Mouse (Mus musculus): ENCODE results near the gene Coq7. TPM values are rescaled to one million over a fixed set of nuclear protein-coding genes. Genes with fewer than 3 reads are reported as not detected.

The Coq7 gene
- 29.2 and 41.4 TPM in 2 replicates for polyA plus RNA-seq (2012; rRNA removed)

DNA sequence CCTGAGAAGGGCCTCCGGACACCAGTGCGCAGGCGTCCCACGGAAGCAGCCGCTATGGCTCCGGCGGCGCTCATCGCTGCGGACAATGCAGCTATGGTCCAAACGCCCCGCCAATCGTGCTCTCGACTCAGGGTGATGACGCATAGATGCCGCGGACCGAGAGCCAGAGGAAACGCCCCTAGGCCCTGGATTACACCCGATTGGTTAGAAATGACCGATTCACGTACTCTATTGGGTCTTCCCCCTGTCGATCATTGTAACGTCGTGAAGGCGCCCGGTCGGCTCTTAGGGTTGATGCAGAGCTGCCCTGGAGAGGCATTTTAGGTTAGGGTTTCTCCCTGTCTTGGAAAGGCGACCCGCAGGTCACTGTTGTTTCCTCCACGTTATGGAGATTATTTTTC is at the start of gene Coq7:
TSS of gene Coq7 (minus strand) at position 179 of the 401 bp plus-strand sequence.
- H3K4me1 ChIP-seq (ENCODE audit: control insufficient read depth, insufficient read depth, low read length): no peaks in the 10 kb centered on the region

DNA sequence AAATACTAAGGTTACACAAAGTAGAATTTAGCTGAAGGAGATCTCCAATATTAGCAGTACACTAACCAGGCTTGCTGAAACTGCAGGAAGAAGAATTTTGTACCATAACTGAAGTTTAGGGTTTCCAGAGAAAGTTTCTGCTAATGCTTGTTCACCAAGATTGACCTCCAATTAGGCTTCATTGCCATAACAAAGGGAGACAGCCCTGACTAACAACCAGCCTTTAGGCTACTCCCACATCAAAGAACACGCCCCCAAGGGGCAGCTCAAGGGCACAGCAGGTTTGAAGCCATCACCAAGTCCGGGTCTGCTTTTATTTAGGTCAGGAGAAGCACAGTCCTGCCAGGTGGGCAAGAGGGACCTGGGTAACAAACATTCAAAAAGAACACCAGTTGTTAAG is 46.8 kb upstream of the Coq7 start:
- Histone ChIP-seq H3K4me3 (replicated peaks; ENCODE audit: extremely low read depth, low read depth, low read length) (no peak overlapping the region), H3K4me1 (ENCODE audit: control insufficient read depth, insufficient read depth, low read length) (no peaks in the 10 kb centered on the region)
- 74% methylated on average over 2 of the region's 2 CpGs for WGBS
- TF ChIP-seq CTCF (IDR thresholded peaks at IDR 0.05; ENCODE audit: insufficient read depth, low read length): no peak
- no peak for TF ChIP-seq POLR2A (IDR thresholded peaks at IDR 0.05; ENCODE audit: borderline replicate concordance, extremely low read depth, low read depth, low read length)
- DNase-seq: no peak

More for the DNA sequence above, at the start of gene Coq7:
- TF ChIP-seq POLR2A (IDR thresholded peaks at IDR 0.05; ENCODE audit: borderline replicate concordance, extremely low read depth, low read depth, low read length): peak; percentile 69; the same call in 1 of the 2 replicates
- TF ChIP-seq CTCF (IDR thresholded peaks at IDR 0.05; ENCODE audit: insufficient read depth, low read length): no peak
- H3K4me3 ChIP-seq (replicated peaks; ENCODE audit: extremely low read depth, low read depth, low read length): peak within 1 kb of the TSS; percentile 93
- WGBS: under 1% methylated on average over 31 of the region's 31 CpGs
- DNase-seq: peak; percentile 94

DNA sequence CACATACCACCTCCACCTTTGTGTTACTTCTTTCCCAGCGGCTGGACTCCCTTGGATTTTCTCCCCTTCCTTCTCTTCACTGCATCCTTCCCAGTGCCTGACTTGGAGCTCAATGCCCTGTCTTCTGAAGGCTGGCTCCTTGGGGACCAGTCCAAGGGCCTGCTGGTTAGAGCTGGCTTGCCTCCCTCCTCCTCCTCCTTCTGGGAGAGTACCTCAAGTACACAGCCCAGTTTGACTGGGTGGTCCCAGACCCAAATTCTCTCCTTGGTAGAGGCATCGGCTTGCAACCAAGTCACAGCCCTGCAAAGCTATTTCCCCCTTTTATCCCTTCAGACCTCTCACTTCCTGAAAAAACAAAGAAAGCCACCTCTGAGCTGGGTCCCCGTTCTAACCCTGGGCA is 45.1 kb upstream of the Coq7 start:
- no peaks in the 10 kb centered on the region for H3K4me1 ChIP-seq (ENCODE audit: control insufficient read depth, insufficient read depth, low read length)
- TF ChIP-seq CTCF (IDR thresholded peaks at IDR 0.05; ENCODE audit: insufficient read depth, low read length) (no peak), POLR2A (IDR thresholded peaks at IDR 0.05; ENCODE audit: borderline replicate concordance, extremely low read depth, low read depth, low read length) (no peak)
- no peak for DNase-seq
- 50% methylated on average over 3 of the region's 3 CpGs for WGBS
- no peak overlapping the region for H3K4me3 ChIP-seq (replicated peaks; ENCODE audit: extremely low read depth, low read depth, low read length)

DNA sequence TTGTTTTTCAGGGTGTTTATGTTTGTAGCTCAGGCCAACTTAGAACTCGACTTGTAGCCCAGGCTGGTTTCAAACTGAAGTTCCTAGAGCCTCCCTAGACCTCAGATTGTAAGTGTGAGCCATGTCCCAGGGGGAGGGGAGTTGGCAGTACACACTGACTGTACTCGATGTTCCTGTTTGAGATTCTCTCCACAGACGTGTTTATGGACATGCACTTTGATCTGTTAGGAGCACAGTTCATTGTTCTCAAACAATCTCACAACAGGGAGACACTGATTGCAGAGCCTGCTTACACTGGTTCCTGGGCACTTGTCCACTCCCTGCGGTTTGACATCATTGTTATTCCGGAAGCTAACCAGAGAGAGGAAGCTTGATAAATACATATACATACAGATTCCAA is 38.9 kb upstream of the Coq7 start:
- H3K4me1 ChIP-seq (ENCODE audit: control insufficient read depth, insufficient read depth, low read length): no peaks in the 10 kb centered on the region
- 40% methylated on average over 5 of the region's 5 CpGs for WGBS
- no peak for DNase-seq
- no peak for TF ChIP-seq CTCF (IDR thresholded peaks at IDR 0.05; ENCODE audit: insufficient read depth, low read length)
- TF ChIP-seq POLR2A (IDR thresholded peaks at IDR 0.05; ENCODE audit: borderline replicate concordance, extremely low read depth, low read depth, low read length): no peak
- H3K4me3 ChIP-seq (replicated peaks; ENCODE audit: extremely low read depth, low read depth, low read length): no peak overlapping the region

DNA sequence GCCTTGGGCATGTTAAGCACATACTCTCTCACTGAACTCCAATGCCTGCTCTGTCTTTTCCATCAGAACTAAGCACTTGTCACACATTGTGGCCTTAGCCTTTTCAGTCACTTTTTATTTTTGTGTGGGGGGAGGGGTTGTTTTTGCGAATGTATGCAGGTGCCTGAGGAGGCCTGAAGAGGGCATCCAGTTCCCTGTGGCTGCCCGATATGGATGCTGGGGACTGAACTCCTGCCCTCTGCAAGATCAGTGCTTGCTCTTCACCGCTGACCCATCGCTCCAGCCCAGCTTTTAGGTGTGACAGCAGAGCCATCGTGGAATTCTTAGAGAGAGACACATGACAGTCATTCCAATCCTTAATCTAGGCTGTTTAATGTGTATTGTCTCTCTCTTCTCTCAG is 38.2 kb upstream of the Coq7 start:
- no peak for DNase-seq
- WGBS: 62% methylated on average over 5 of the region's 5 CpGs
- TF ChIP-seq CTCF (IDR thresholded peaks at IDR 0.05; ENCODE audit: insufficient read depth, low read length) (no peak), POLR2A (IDR thresholded peaks at IDR 0.05; ENCODE audit: borderline replicate concordance, extremely low read depth, low read depth, low read length) (no peak)
- Histone ChIP-seq H3K4me3 (replicated peaks; ENCODE audit: extremely low read depth, low read depth, low read length) (no peak overlapping the region), H3K4me1 (ENCODE audit: control insufficient read depth, insufficient read depth, low read length) (no peaks in the 10 kb centered on the region)

DNA sequence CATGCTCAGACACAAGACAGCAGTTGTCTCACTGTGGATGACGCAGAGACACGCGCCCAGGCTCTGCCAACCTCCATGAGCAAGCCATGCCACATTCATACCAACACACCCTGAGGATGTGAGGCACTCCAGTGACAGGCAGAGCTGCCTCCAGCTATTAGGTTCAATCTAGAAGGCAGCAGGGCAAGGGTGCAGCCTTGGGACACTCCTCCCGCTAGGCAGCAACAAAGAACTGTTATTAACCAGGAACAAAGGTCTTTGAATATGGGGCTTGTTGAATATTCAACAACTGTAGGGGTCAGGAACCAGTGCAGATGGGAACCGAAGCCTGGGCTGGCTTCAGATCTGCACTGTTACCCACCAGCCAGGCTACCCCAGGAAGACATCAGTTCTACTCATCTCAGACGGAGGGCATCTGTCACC is 36.0 kb upstream of the Coq7 start:
- DNase-seq: no peak
- Histone ChIP-seq H3K4me3 (replicated peaks; ENCODE audit: extremely low read depth, low read depth, low read length) (no peak overlapping the region), H3K4me1 (ENCODE audit: control insufficient read depth, insufficient read depth, low read length) (no peaks in the 10 kb centered on the region)
- no peak for TF ChIP-seq CTCF (IDR thresholded peaks at IDR 0.05; ENCODE audit: insufficient read depth, low read length)
- no peak for TF ChIP-seq POLR2A (IDR thresholded peaks at IDR 0.05; ENCODE audit: borderline replicate concordance, extremely low read depth, low read depth, low read length)
- 91% methylated on average over 6 of the region's 6 CpGs for WGBS

DNA sequence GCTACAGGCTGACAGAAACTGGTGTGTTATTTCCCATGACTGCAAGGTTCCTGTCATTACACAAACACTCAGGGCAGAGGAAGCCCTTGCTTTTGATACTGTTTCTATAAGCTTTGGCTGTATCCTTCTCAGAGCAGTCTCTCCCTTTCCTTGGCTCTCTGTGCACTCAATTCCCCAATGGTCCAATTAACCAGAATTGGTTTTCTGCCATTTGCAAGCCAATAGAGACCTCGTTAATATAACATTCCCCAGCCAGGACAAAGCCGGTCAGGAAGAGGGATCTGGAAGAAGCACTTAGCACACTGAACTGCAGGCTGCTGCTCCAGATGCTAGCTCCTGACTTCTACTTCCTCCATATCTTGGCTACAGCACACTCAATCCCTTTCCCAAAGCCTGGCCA is 21.1 kb upstream of the Coq7 start:
- TF ChIP-seq CTCF (IDR thresholded peaks at IDR 0.05; ENCODE audit: insufficient read depth, low read length) (no peak), POLR2A (IDR thresholded peaks at IDR 0.05; ENCODE audit: borderline replicate concordance, extremely low read depth, low read depth, low read length) (no peak)
- Histone ChIP-seq H3K4me1 (ENCODE audit: control insufficient read depth, insufficient read depth, low read length) (no peaks in the 10 kb centered on the region), H3K4me3 (replicated peaks; ENCODE audit: extremely low read depth, low read depth, low read length) (no peak overlapping the region)
- no peak for DNase-seq
- 82% methylated on average over 2 of the region's 2 CpGs for WGBS

DNA sequence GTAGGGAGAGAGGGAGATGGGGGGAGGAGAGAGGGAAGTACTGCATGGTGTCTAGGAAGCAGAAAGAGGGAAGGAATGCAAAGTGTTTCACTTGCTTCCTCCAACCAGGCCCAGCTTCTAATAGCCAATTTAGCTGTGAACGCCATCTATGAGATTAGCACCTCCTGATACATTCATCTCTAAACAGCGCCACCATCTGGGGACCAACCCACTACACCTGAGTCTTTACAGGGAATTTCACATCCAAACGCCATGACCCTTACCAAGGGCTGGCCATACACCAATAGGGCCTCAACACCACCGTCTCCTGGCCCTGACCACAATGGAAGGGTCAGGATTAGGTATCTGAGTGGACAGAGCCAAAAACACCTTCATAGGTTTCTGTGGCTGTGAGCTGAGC is 20.7 kb upstream of the Coq7 start:
- 71% methylated on average over 4 of the region's 4 CpGs for WGBS
- peak; percentile 45 for DNase-seq
- no peaks in the 10 kb centered on the region for H3K4me1 ChIP-seq (ENCODE audit: control insufficient read depth, insufficient read depth, low read length)
- no peak overlapping the region for H3K4me3 ChIP-seq (replicated peaks; ENCODE audit: extremely low read depth, low read depth, low read length)
- no peak for TF ChIP-seq CTCF (IDR thresholded peaks at IDR 0.05; ENCODE audit: insufficient read depth, low read length)
- no peak for TF ChIP-seq POLR2A (IDR thresholded peaks at IDR 0.05; ENCODE audit: borderline replicate concordance, extremely low read depth, low read depth, low read length)

DNA sequence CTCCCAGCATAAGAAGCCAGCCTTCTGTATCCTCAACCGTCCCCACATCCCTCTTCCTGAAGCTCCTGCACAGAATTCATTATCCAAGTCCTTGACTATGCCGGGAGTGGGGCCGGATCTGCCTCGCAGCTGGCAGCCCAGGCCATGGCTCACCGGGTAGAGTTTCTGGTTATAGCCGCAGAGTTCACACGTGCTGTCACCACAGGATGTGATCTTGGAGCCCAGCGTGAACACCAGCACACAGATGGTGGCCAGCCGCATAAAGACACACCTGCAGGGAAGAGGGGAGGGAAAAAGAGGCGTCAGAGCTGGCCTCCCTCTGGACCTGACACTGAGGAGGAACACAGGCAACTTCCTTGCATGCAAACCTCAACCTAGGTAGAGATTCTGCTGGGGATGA is 14.3 kb upstream of the Coq7 start:
- Histone ChIP-seq H3K4me1 (ENCODE audit: control insufficient read depth, insufficient read depth, low read length) (no peaks in the 10 kb centered on the region), H3K4me3 (replicated peaks; ENCODE audit: extremely low read depth, low read depth, low read length) (no peak overlapping the region)
- no peak for DNase-seq
- TF ChIP-seq POLR2A (IDR thresholded peaks at IDR 0.05; ENCODE audit: borderline replicate concordance, extremely low read depth, low read depth, low read length): no peak
- no peak for TF ChIP-seq CTCF (IDR thresholded peaks at IDR 0.05; ENCODE audit: insufficient read depth, low read length)
- 72% methylated on average over 10 of the region's 10 CpGs for WGBS

DNA sequence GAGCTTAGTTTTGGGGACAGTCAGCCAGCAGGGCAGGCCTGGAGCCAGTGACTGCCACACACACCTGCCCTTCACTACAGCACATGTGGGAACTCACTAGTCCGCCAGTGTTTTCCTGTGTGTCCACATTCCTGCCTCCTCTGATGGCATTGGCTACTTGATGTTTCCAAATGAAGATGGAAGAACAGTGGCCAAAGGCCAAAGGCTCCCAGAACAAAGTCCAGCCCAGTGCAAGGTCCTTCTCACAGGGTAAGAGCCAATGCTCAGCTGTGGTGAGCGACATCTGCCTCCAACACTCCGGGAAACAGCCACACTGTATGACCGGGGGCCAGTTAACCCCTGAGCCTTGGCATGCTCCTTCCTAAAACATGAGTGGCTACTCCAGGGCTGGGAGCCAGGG is 11.0 kb upstream of the Coq7 start:
- no peak for DNase-seq
- H3K4me3 ChIP-seq (replicated peaks; ENCODE audit: extremely low read depth, low read depth, low read length): no peak overlapping the region
- TF ChIP-seq POLR2A (IDR thresholded peaks at IDR 0.05; ENCODE audit: borderline replicate concordance, extremely low read depth, low read depth, low read length): no peak
- TF ChIP-seq CTCF (IDR thresholded peaks at IDR 0.05; ENCODE audit: insufficient read depth, low read length): no peak
- H3K4me1 ChIP-seq (ENCODE audit: control insufficient read depth, insufficient read depth, low read length): no peaks in the 10 kb centered on the region
- 73% methylated on average over 4 of the region's 4 CpGs for WGBS
